Mouse (Mus musculus): ENCODE measurements around the gene Xpc.

GRCm38 (mm10) chr6:91534268-91534667 lies 18.6 kb upstream of the Xpc start:
- no peak for TF ChIP-seq EP300 (IDR thresholded peaks at IDR 0.05; ENCODE audit: low read depth in 1 of 2, low read length in 2 of 2)
- TF ChIP-seq POLR2A (IDR thresholded peaks at IDR 0.05; ENCODE audit: control insufficient read depth in 1 of 2, insufficient read depth in 1 of 2, low read depth in 1 of 2, low read length in 2 of 2, poor library complexity in 1 of 2): no peak
- no peak for TF ChIP-seq MAX (IDR thresholded peaks at IDR 0.05; ENCODE audit: low read length)
- no peak for TF ChIP-seq CTCF (IDR thresholded peaks at IDR 0.05 in 2 of 3, conservative IDR thresholded peaks at IDR 0.05 in 1 of 3; ENCODE audit: control insufficient read depth in 1 of 3, insufficient read depth in 1 of 3, low read depth in 2 of 3, low read length in 3 of 3, poor library complexity in 1 of 3, severe bottlenecking in 1 of 3)
- no peak for TF ChIP-seq CHD2 (IDR thresholded peaks at IDR 0.05; ENCODE audit: low read length)
- TF ChIP-seq GATA1 (IDR thresholded peaks at IDR 0.05; ENCODE audit: low read depth, low read length): no peak
